ENCODE assay signal across 8 mouse cellular contexts in genomic region chr7:139833532-139833931, GRCm38 (mm10). TPM values are rescaled to one million over a fixed set of nuclear protein-coding genes. Genes with fewer than 3 reads are reported as not detected.
DNase-seq lines count a peak whose midpoint lies in the region; ATAC-seq and TF ChIP-seq lines count a peak whose summit lies in the region.

No protein-coding gene starts in this region.

- peaks cover 35% of the 10 kb centered on the region for H3K27me3 ChIP-seq in lung, embryonic 16.5 days (ENCODE audit: control insufficient read depth, insufficient read depth, low read depth, low read length)
- peaks cover 8% of the 10 kb centered on the region; the same call in 1 of the 2 replicates for H3K27me3 ChIP-seq in lung, postnatal 0 days (replicated peaks; ENCODE audit: insufficient read depth, low read length)
- H3K27me3 ChIP-seq in intestine, embryonic 15.5 days (replicated peaks), result peaks cover 30% of the 10 kb centered on the region
- H3K27me3 ChIP-seq in stomach, embryonic 16.5 days (ENCODE audit: control insufficient read depth, insufficient read depth, low read length), result peaks cover 13% of the 10 kb centered on the region; the same call in 1 of the 2 replicates

- no peak overlapping the region for H3K27ac ChIP-seq in lung, embryonic 16.5 days (ENCODE audit: low read length)
- H3K27ac ChIP-seq in lung, postnatal 0 days (ENCODE audit: low read length), result no peak overlapping the region
- H3K27ac ChIP-seq in intestine, embryonic 15.5 days, result no peak overlapping the region
- H3K27ac ChIP-seq in stomach, embryonic 16.5 days (ENCODE audit: low read length), result no peak overlapping the region

- DNase-seq in cerebellum, adult 11 months, result peak; percentile 12
- DNase-seq in cerebellum, postnatal 10 days, result no peak
- DNase-seq in lung, postnatal 0 days (ENCODE audit: low spot score), result no peak
- no peak for DNase-seq in testis, postnatal 14 days (ENCODE audit: low spot score)

- no peak for ATAC-seq in lung, embryonic 16.5 days (ENCODE audit: low read depth)
- ATAC-seq in lung, postnatal 0 days, result no peak
- ATAC-seq in intestine, embryonic 15.5 days, result no peak
- no peak for ATAC-seq in stomach, embryonic 16.5 days (ENCODE audit: insufficient read depth, low FRiP score)
- no peak for ATAC-seq in megakaryocyte progenitor cell, adult 5-6 weeks (replicated peaks; ENCODE audit: poor library complexity)

- no peak overlapping the region for H3K9ac ChIP-seq in lung, embryonic 16.5 days (ENCODE audit: low read length)
- no peak overlapping the region for H3K9ac ChIP-seq in lung, postnatal 0 days (replicated peaks; ENCODE audit: low read depth)
- no peak overlapping the region for H3K9ac ChIP-seq in intestine, embryonic 15.5 days
- H3K9ac ChIP-seq in stomach, embryonic 16.5 days (ENCODE audit: low read length), result no peak overlapping the region

- H3K4me3 ChIP-seq in lung, embryonic 16.5 days (ENCODE audit: low read length), result no peak overlapping the region
- H3K4me3 ChIP-seq in lung, postnatal 0 days (ENCODE audit: low read depth, low read length), result no peak overlapping the region
- H3K4me3 ChIP-seq in intestine, embryonic 15.5 days (replicated peaks), result no peak overlapping the region
- no peak overlapping the region; the same call in 1 of the 2 replicates for H3K4me3 ChIP-seq in stomach, embryonic 16.5 days (replicated peaks; ENCODE audit: low read length)

- no peaks in the 10 kb centered on the region for H3K36me3 ChIP-seq in lung, embryonic 16.5 days (ENCODE audit: control insufficient read depth, insufficient read depth, low read length)
- no peaks in the 10 kb centered on the region for H3K36me3 ChIP-seq in lung, postnatal 0 days (ENCODE audit: insufficient read depth, low read length)
- H3K36me3 ChIP-seq in intestine, embryonic 15.5 days, result no peaks in the 10 kb centered on the region
- no peaks in the 10 kb centered on the region for H3K36me3 ChIP-seq in stomach, embryonic 16.5 days (ENCODE audit: control insufficient read depth, insufficient read depth, low read length)

- 23% methylated on average over 5 of the region's 5 CpGs for WGBS in lung, embryonic 16.5 days
- WGBS in lung, postnatal 0 days, result 27% methylated on average over 5 of the region's 5 CpGs
- WGBS in intestine, embryonic 15.5 days, result 37% methylated on average over 5 of the region's 5 CpGs
- WGBS in stomach, embryonic 16.5 days, result 37% methylated on average over 5 of the region's 5 CpGs

- H3K4me2 ChIP-seq in lung, embryonic 16.5 days (ENCODE audit: low read depth, low read length), result peak overlapping the region; percentile 35
- no peak overlapping the region for H3K4me2 ChIP-seq in lung, postnatal 0 days (replicated peaks; ENCODE audit: low read depth, low read length)
- peak overlapping the region; percentile 45; the same call in 1 of the 2 replicates for H3K4me2 ChIP-seq in intestine, embryonic 15.5 days (replicated peaks)
- peak overlapping the region; percentile 22 for H3K4me2 ChIP-seq in stomach, embryonic 16.5 days (ENCODE audit: low read depth, low read length)

- no peaks in the 10 kb centered on the region for H3K4me1 ChIP-seq in lung, embryonic 16.5 days (replicated peaks; ENCODE audit: control insufficient read depth, insufficient read depth, low read length)
- no peaks in the 10 kb centered on the region for H3K4me1 ChIP-seq in lung, postnatal 0 days (ENCODE audit: insufficient read depth, low read depth, low read length)
- peaks cover 4% of the 10 kb centered on the region; the same call in 1 of the 2 replicates for H3K4me1 ChIP-seq in intestine, embryonic 15.5 days (replicated peaks)
- H3K4me1 ChIP-seq in stomach, embryonic 16.5 days (ENCODE audit: control insufficient read depth, insufficient read depth, low read length), result no peaks in the 10 kb centered on the region

- TF ChIP-seq CTCF in lung, postnatal 0 days (IDR thresholded peaks at IDR 0.05), result no peak

- TF ChIP-seq EP300 in lung, postnatal 0 days (IDR thresholded peaks at IDR 0.05), result no peak

- no peaks in the 10 kb centered on the region for H3K9me3 ChIP-seq in lung, embryonic 16.5 days (ENCODE audit: control insufficient read depth, low read length)
- no peaks in the 10 kb centered on the region for H3K9me3 ChIP-seq in lung, postnatal 0 days (ENCODE audit: low read length)
- no peaks in the 10 kb centered on the region for H3K9me3 ChIP-seq in intestine, embryonic 15.5 days
- no peaks in the 10 kb centered on the region for H3K9me3 ChIP-seq in stomach, embryonic 16.5 days (replicated peaks; ENCODE audit: control insufficient read depth, low read length)

RNA-seq across cellular contexts. Expression of gene Adgra1, which starts 0.4 kb away (rescaled TPM):
- polyA plus RNA-seq in lung, embryonic 16.5 days (2015; fragmentation: Nextera tagmentation; extraction: Ambion mirVana), result 0.70 TPM in 1 of 2 replicates, not detected in the other
- 0.11 and 0.49 TPM in 2 replicates for polyA plus RNA-seq in lung, postnatal 0 days (2015; fragmentation: Nextera tagmentation; extraction: Ambion mirVana)
- 0.11 and 0.96 TPM in 2 replicates for polyA plus RNA-seq in intestine, embryonic 15.5 days (2015; fragmentation: Nextera tagmentation; extraction: Ambion mirVana)
- polyA plus RNA-seq in stomach, embryonic 16.5 days (2015; fragmentation: Nextera tagmentation; extraction: Ambion mirVana), result 0.53 and 1.1 TPM in 2 replicates
- total RNA-seq in megakaryocyte progenitor cell, adult 5-6 weeks (2015), result not detected in 2 replicates
- not detected in 2 replicates for total RNA-seq in megakaryocyte progenitor cell, adult 5-6 weeks (2017)
